Mouse (Mus musculus): Measurements from ENCODE around the gene Cc2d1b.

Cc2d1b gene

DNA sequence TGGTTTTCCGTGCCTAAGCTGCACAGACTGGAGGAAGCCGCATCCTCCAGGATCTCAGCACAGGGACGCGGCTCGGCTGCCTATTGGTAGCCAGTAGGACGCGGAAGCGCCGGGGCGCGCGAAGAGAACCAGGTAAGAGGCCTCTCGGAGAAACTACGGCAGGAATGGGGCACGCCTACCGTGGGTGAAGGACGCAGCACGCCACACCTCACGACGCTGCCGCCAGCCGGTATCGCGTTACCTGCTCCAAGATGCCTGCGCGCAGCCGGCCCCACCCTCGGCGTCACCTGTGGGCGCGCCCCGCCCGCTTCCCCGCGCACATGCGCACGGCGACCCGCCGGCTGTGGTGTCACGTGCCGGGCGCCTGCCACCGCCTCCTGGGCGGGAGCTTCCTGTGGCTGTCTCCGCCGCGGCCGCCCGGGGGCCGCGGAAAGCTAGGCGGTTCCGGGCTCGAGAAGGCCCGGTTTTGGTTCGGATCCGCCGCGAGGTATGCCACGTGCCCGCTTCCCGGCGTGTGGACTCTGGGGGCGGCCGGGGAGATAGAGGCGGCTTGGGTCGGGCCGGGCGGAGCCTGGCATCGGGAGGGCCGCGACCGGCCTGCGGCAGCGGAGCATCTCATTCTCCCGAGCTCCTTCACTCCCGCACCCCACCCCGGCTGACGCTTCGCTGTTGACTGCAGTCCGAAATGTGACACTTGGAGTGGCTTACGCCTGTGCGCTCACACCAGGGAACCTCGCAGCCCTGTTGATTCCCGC, at the start of gene Cc2d1b:
Gene Cc2d1b (plus strand): TSS at position 354 of the 755 bp plus-strand sequence.
- DNase-seq (ENCODE audit: low spot score), result peak; percentile 94

DNA sequence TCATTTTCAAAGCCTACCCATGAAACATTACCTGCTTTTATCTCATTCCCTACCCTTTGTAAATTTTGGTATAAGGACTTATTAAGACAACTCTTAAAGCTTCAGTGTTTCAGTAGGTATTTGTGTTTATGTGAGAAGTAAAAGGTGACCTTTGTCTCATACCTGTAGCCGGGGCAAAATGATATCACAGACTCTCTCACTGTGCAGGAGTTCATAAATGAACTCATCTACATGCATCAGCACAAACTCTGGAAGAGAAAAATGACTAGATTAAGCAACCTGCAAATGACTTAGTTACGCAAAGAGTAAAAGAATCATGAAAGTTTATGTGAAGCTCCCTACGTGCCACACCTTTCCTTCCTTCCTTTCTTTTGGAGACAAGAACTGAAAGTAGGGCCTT, 47.1 kb upstream of the Cc2d1b start:
- DNase-seq (ENCODE audit: low spot score), result no peak

DNA sequence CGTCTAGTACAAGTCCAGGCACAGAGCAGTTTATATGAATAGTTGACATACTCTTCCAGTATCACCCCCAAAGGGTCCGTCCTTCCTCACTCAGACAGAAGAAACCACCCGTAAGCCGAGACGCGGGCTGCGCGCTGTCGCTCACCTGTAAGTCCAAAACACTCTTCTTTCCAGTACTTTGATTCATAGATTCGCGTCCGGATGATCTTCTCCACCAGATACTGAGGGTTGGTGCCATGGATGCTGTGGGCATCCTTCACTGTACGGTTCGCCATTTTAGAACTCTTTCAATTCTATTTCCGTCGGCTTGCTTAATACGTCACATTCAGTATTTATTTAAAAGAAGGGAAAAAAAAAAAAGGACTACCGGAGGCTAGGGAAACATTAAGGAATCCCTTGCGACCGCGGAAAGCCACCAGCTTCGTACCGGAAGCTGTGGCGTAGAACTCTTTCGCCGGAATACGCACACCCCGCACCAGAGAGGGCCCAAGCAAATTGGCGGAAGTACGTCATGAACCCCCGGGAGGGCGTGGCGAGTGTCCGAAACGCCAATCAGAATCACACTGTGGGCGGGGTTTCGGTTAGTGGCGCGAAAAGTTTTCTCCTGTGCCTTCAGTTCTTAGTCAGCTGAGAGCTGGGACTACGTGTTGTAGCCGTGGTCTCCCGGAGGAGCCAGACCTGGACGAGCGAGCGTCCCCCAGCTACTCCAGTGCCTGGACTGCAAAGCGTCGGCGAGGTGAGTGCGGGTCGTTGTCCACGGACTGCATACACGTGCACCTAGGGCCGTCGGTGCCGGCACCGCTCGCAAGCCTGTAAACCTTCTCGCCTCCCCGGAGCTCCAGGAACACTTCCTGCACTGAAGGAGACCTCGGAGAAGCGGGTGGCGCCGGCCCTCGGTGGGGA, 40.6 kb upstream of the Cc2d1b start, which contains the start of the genes Prpf38a and Orc1:
Gene Prpf38a (minus strand): TSS at position 497 of the 903 bp plus-strand sequence.
Gene Orc1 (plus strand): TSS at position 584 of the 903 bp plus-strand sequence.
- DNase-seq (ENCODE audit: low spot score), result peak; percentile 96

DNA sequence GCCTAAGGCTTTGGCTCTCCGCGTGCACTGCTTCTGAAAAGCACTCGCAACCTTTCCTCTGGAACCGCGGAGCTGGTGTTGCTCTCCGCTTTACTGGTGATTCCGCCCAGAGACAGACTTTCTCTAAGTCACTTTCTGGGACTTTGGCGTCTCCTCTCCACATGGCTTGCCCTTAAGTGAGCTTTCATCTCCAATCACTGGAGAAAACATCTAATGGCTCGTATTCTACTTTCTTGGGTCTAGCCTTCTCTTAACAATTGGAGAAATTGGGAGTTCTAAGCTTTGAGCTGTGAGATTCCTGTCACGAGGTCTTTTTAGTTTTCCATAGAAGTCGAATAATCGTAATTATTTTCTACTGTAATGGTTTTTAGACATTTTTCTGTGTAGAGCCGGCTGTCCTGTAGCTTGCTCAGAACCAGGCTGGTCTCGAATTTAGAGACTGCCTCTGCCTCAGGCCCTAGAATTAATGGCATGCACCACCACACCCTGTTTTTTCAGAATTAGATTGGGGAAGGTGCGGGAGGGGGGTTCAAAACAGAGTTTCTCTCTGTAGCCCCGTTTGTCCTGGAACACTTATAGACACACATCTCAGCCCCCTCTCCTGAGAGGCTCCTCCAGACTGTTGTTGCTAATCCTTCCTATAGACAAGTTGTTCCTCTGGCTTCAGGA, 39.9 kb upstream of the Cc2d1b start:
- DNase-seq (ENCODE audit: low spot score), result no peak

DNA sequence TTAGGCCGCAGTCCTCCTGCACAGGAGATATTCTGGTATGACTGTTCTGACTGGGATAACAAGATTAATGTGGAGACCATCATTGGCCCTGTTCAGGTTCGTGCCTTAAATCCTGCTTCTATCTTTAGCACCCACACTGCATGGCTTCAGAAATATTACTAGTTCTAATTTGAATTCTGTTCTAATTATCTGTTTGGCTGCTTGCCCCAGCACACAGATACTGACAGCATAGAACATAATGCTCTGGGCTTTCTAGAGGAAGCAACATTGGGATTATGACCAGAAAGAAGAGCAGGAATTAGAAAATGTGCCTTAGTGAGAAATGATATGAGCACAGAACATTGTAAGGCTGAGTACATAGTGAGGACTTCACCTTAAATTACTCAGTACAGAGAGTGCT, 26.4 kb upstream of the Cc2d1b start:
- no peak for DNase-seq (ENCODE audit: low spot score)

DNA sequence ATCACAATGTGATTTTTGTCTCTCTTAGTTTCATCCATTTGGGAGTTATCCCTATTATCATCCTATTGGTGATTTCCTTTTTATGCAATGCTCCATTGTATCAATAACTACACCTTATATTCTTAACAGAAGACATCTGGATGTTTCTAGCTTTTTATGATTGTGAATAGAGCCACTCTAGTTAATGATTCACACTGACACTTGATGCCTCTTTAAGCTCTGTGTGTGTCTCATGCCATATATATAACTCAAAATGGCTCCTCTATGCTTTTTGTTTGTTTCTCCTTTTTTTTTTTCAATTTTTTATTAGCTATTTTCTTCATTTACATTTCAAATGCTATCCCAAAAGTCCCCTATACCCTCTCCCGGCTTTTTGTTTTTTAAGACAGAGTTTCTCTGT, 24.0 kb upstream of the Cc2d1b start:
- DNase-seq (ENCODE audit: low spot score), result no peak

DNA sequence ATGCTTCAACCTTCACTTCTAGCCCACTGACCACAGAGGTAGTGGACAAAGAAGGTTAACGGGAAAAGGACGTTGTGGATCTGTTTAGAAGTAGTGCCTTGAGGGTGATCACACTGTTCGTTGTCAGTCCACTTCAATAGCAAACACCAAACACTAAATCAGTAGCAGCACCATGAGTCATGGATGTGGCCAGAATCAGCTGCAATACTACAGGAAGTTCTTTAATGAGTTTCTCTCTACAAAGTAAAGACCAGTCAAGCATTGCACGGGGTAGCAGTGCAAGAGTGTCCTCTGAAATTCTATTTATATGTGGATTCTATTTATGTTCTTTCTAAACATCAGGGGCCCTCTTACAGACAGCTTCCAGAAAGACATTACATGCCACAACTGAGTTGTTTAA, 21.4 kb upstream of the Cc2d1b start:
- no peak for DNase-seq (ENCODE audit: low spot score)

DNA sequence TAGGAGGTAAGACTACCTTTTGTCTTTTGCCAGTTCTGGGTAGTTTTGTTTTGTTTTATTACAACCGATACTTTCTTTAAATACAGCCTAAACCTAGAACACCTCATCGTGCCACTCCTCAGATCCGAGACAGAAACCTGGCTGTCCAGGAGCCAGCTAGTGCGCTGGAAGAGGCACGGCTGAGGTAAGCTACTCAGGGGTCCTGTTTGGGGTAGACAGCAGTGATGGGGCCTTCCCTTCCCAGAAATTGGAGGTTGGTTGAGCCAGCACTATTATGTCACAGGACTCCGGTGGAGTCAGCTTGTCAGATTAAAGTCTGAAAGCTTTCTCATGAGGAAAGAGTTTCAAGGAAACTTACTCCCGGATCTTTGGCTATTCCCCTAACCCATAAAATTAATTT, 17.9 kb upstream of the Cc2d1b start:
- DNase-seq (ENCODE audit: low spot score), result no peak

DNA sequence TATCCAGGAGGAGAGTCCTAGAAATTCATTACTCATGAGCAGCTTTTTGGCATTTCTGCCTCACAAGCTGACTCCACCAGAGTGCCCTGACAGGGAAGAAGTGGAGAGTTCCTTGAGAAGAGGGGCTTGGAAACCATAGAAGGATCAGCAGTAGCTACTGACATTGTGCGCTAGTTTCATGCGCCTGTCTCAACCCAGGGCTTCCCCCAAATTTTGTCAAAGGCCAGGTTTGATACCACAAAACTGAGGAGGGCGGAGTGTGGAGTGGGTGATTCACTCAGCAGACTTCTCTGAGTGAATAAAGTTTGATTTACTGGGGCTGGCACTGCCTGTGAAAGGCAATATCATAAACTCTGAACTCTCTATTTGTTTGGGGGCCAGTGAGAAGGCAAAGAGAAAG, 11.1 kb upstream of the Cc2d1b start:
- DNase-seq (ENCODE audit: low spot score), result no peak

DNA sequence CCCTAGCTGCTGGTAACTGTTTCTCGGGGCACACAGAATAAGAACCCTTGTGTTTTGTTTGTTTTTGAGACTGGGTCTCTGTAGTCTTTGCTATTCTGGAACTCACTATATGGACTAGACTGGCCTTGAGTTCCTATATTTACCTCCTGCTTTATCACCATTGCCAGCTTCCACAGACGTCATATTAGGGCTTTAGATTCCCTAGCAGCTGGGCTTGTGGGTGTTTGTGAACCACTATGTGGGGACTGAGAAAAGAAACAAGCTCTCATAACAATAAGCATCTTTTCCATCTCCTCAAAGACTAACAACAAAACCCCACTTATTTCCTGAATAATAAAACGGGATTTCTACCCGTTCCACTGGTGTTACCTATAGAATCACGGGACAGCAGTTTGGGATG, 8.8 kb upstream of the Cc2d1b start:
- DNase-seq (ENCODE audit: low spot score), result no peak

DNA sequence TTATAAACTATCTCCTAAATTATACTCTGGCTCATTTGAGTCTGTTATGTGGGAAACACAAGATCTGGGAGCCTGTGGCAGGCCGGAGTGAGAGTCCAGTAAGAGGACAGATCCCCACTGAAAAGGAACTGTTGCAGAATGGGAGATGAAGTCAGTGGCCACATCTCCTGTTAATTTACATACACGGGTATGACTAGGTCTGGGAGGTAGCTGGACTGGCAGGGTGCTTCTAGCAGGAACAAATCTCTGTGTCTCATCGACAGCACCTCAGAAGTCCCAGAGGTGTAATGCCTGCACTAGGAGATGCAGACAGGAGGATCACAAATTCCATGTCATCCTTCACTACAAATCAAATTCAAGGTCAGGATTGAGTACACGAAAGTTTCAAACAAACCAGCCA, 1.2 kb upstream of the Cc2d1b start:
- no peak for DNase-seq (ENCODE audit: low spot score)

DNA sequence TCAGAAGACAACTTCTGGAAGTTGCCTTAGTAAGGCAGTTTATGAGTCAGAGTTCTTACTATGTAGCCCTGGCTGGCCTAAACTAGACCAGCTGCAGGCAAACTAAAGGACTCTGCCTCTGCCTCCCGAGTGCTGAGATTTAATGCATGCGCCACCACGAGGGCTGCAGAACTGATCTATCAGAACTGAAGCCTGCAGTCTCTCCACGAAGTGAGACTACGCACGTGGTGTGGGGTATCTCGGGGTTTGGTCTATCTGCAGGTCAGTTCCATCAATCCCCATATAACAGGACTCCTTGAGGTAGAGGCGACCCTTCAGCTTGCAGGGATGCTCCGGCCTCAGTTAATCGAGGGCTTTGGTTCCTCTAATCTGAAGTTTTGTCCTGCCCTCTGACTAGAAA, 575 bp upstream of the Cc2d1b start:
- DNase-seq (ENCODE audit: low spot score), result no peak

DNA sequence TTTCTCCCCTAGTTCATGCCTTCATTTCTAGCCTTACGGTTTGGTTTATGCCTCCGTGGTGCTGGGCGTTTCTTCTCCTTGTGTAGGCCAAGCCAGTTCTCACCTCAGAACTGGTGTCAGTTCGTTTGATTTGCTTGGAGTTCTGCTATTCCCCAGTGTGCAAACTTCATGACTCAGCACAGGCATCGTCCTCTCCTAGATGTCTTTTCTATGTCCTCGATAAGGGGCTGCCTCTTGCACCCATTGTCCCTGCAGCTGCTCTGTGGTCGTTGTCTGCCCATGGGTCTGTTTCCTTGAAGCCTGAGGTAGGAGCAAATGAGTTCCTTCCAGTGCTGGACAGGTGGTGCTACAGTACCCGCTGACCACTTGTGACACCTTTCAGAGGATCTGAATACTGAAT, 796 bp downstream of the Cc2d1b start:
- DNase-seq (ENCODE audit: low spot score), result no peak

DNA sequence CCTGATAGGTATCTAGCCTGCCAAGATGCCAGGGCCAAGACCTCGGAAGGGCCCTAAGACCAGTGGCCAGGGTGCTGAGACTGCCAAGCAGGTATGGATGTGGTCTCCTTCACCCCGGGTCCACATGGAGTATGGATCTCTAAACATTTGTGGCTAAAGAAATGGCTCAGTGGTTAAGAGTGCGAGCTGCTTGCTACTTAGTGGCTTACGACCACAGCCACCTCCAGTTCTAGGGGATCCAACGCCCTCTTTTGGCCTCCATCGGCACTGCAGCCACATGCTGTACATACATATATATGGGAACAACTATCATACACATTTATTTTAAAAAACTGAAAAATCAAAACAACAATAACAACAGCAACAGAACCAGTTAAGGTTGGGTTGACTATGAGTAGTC, 1.8 kb downstream of the Cc2d1b start:
- DNase-seq (ENCODE audit: low spot score), result no peak

DNA sequence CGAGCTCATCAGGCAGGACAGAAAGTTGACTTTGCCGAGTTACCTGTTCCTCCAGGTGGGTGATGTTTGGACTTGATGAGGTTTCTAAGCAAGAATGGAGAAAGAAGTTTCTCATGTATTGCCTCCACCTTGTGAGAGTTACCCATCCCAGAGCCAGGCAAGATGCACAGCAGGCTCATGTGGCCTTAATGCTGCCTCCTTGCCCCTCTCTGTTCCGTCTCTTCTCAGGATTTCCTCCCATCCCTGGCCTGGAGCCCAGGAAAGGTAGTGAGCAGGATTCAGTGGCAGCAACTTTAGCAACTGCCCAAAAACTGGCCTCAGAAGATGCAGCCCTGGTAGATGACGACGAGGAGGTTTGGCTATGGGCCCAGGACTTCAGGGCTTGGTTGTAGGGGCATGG, 7.3 kb downstream of the Cc2d1b start:
- no peak for DNase-seq (ENCODE audit: low spot score)

DNA sequence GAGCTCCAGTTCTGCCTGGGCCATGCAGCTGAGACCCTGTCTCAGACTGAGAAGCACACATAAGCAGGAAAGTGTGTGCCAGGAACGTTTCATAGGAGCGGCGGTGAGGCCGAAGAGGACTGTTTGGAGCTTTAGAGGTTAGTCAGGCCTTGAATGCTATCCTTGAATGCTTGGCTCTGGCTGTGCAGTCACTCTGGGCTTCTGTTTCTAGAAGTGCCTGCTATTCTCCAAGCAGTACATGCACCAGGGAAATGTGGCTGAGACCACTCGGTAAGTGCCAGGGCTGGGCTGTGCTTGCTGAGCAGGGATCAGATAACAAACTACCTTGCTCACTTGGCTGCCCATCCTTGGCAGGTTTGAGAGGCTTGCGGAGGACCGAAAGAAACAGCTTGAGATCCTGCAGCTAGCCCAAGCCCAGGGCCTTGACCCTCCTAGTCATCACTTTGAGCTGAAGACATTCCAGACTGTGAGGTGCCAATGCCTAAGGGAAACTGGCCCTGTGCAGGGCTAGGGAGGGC, 9.7 kb downstream of the Cc2d1b start:
- no peak for DNase-seq (ENCODE audit: low spot score)

DNA sequence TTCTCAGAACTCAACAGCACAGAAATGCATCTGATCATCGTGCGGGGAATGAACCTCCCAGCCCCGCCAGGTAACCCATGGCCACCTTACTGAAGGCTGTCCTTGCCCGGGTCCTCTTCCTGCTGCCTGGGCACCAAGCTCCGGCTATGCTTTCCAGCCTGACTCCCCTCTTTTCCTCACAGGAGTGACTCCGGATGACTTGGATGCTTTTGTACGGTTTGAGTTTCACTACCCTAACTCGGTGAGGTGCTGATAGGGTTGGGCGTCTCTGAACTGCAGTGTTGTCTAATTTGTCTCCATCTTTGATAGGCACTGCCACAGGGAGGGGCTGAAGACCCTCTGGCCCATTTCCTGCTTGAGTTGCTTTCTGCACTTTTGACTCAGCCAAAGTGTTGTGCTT, 10.4 kb downstream of the Cc2d1b start:
- no peak for DNase-seq (ENCODE audit: low spot score)

DNA sequence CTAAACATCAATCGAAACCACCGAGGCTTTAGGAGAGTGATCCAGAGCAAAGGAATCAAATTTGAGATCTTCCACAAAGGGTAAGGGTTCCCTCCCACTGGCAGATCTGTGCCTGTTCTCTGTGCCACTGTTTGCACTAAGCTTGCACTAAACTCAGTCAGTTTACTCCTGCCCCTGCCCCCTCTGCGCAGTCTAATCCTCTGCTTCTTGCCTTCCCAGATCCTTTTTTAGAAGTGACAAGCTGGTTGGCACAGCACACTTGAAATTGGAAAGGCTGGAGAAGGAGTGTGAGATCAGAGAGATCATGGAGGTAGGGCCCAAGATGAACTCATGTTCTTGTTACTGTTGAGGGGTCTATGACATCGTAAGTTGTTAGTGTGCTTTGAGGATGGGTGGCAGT, 11.9 kb downstream of the Cc2d1b start:
- no peak for DNase-seq (ENCODE audit: low spot score)

DNA sequence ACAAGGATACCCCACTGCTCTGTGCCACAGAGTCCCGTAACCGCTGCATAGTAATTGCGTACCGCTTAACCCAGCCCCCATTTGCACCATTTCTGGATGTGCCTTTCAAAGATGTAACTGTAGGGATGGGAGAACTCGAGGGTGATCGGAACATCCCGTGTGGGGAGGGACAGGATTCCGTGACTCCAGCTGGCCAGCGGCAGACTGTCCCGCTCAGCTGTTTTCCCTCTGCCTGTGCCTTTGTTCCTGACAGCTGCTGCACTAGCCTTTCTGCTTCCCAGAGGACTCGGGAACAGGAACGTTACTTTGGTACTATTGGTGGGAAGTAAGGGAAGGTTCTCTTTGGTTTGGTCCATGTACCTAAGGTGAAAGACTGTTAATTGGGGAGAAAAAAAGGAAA, 14.0 kb downstream of the Cc2d1b start:
- no peak for DNase-seq (ENCODE audit: low spot score)

DNA sequence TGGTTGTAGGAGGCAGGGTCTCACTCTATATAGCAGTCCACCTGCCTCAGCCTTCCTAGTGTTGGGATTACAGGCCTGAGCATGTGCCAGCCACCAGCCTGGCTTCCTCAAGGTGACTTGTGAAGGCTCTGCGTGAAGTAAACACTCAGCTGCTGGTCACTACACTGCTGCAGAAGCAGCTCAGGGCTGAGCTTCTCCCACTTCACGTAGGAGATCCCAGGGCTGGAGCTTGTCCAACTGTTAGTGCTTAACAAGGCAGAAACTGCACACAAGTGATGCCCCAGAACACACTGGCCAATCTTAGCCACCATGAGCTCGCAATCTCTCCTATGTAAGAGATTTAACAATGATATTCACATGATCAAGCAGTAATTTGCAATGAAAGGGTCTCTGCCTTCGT, 15.0 kb downstream of the Cc2d1b start:
- no peak for DNase-seq (ENCODE audit: low spot score)

DNA sequence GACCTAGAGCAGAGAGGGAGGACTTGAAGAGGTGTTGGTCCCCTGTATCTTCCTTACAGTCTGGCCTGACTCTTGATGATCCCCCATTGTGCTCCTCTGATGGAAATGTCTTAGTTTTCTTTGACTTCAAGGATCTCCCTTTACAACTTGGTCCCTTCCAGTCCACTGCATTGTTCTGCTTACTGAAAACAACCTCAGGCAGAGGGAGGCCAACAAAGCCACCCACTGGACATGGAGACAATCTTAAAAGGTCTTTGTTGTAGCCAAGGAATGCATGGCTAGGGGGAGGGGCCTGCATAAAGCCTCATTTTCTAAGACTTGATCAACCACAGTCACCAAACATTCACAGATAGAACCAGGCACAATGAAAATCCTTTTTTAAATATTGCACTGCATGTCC, 15.4 kb downstream of the Cc2d1b start:
- no peak for DNase-seq (ENCODE audit: low spot score)

DNA sequence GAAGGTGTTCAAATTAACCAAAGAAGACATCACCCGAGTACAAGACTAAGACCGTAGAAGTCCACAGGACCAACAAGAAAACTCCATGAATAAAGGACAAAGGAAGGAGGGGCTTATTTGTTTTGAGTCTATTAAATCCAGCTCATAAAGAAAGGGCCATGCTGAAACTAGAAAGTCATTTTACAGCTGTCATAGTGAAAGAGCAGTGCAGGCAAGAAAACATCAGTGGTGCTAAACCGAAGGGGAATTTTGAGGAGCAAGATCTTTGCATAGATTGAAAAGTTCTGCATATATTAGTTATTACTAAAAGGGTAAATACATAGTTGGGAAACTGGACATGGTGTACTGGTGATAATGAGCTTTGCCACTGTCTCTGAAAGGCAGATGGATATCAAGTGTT, 18.0 kb downstream of the Cc2d1b start:
- no peak for DNase-seq (ENCODE audit: low spot score)

DNA sequence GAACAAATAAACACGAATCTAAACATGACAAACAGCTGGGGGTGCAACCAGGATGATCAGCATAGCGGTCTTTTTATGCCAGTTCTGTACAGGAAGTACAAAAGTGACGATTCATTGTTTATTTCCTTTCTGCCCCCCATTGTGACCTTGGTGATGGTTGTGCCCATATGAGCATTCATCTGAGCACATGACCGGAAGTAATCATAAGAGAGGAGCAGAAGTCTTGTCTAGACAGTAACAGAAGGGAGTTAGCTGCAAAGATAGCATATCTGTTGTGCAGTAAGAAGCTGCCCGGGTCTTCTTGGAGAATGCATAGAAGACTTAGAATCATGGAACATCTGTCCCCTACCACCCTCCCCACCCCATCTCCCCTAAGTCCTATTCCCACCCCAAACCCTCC, 19.0 kb downstream of the Cc2d1b start:
- DNase-seq (ENCODE audit: low spot score), result no peak
